Mouse (Mus musculus) liver, embryonic 13.5 days (tissue): ENCODE measurements around the gene Max. TPM values are rescaled to one million over a fixed set of nuclear protein-coding genes. Genes with fewer than 3 reads are reported as not detected.

ENCODE experiments used
- ATAC-seq: fragments of 200-750 bp; cut with Nextera tagmentation; 2 replicates; pipeline ENCODE4 v1.8.0; 2017; ENCODE audit warnings: low read depth, mild to moderate bottlenecking, moderate number of reproducible peaks, moderate library complexity
- DNase-seq: peaks from one replicate; pipeline ENCODE4 v3.0.0; 2022
- H3K27ac ChIP-seq: fragments of 300-500 bp; sonication (generic); 2 replicates; pipeline ENCODE4 v1.5.1; 2015; ENCODE audit warnings: moderate library complexity, mild to moderate bottlenecking, inconsistent platforms
- H3K27me3 ChIP-seq: fragments of 300-500 bp; sonication (generic); 2 replicates; pipeline ENCODE4 v1.6.1; 2015; ENCODE audit warnings: mild to moderate bottlenecking, inconsistent platforms
- H3K36me3 ChIP-seq: fragments of 300-500 bp; sonication (generic); 2 replicates; pipeline ENCODE4 v1.6.1; 2015; ENCODE audit warnings: mild to moderate bottlenecking, inconsistent platforms
- H3K4me1 ChIP-seq: fragments of 300-500 bp; sonication (generic); replicated peaks from 2 replicates; pipeline ENCODE4 v1.6.1; 2015; ENCODE audit warnings: inconsistent platforms
- H3K4me2 ChIP-seq: fragments of 300-500 bp; sonication (generic); 2 replicates; pipeline ENCODE4 v1.6.1; 2015; ENCODE audit warnings: inconsistent platforms, mild to moderate bottlenecking, moderate library complexity
- H3K4me3 ChIP-seq: fragments of 300-500 bp; sonication (generic); replicated peaks from 2 replicates; pipeline ENCODE4 v1.5.1; 2015; ENCODE audit warnings: mild to moderate bottlenecking, inconsistent platforms
- H3K9ac ChIP-seq: fragments of 300-500 bp; sonication (generic); 2 replicates; pipeline ENCODE4 v1.6.1; 2015; ENCODE audit warnings: mild to moderate bottlenecking, inconsistent platforms
- H3K9me3 ChIP-seq: fragments of 300-500 bp; sonication (generic); replicated peaks from 2 replicates; pipeline ENCODE4 v1.6.1; 2016; ENCODE audit warnings: inconsistent platforms
- WGBS: fragments of 180-500 bp; shearing (Covaris S2); methylation state at CpG from one replicate; pipeline ENCODE4 v1.1.7; 2015; ENCODE audit not compliant: insufficient replicate concordance; 5-methylcytosine and 5-hydroxymethylcytosine counted together
- polyA plus RNA-seq: library from polyadenylated mRNA; unstranded; fragments of >200 nt; fragmentation: Nextera tagmentation; extraction: Ambion mirVana; gene quantifications from 2 replicates; pipeline ENCODE4 v1.2.1, GENCODE M21; 2015

The Max gene
- 9.1 and 10.3 TPM in 2 replicates for polyA plus RNA-seq

DNA sequence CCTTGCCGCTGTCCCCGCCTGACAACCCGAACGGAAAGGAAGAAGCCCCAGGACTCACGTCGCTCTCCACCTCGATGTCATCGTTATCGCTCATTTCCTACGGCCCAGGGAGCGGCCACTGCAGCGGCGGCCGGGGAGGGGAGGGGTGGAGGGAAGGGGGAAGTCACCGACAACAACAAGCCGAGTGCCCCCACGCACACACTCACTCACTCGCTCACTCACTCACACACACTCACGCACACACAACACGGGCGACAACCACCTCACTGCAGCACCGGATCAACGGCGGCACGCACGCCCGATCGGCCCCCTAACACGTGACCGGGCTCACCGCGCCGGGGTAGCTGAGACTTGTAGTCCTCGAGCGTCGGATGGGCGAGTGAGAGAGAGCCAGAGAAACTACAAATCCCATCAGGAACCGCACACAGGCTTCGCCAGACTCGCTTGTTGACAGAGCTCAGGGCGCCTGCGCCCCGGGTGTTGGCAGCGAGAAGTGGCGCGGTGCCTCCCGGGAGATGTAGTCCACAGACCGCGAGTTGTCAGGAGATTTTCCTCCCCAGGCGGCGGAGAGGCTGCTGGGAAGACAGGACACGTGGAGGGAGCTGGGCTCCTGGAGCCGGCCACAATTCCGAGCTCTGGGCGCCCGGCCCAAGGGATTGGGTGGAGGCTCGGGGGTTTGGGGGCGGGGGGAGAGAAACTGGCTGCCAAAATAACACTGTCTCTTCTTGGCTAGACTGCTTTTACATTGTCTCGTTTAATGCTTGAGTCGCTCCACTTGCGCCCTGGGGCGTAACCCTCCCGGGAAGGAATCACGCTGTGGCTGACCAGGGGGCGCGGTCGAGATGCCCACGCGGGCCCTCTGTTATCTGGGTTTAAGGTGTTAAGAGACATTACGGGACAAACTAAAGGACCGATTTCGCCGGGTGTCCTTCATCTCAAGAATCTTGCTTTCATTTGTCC, at the start of gene Max:
Gene Max (minus strand): TSS at position 270 of the 960 bp plus-strand sequence.
- Histone ChIP-seq H3K27me3 (no peaks in the 10 kb centered on the region), H3K4me2 (peak within 1 kb of the TSS; percentile 90), H3K36me3 (peaks cover 26% of the 10 kb centered on the region), H3K9me3 (no peaks in the 10 kb centered on the region), H3K9ac (peak within 1 kb of the TSS; percentile 98), H3K27ac (peak within 1 kb of the TSS; percentile 85), H3K4me3 (peak within 1 kb of the TSS; percentile 99), H3K4me1 (peaks cover 46% of the 10 kb centered on the region)
- DNase-seq (peak; percentile 98), ATAC-seq (peak; percentile 98)
- under 1% methylated on average over 70 of the region's 73 CpGs for WGBS

DNA sequence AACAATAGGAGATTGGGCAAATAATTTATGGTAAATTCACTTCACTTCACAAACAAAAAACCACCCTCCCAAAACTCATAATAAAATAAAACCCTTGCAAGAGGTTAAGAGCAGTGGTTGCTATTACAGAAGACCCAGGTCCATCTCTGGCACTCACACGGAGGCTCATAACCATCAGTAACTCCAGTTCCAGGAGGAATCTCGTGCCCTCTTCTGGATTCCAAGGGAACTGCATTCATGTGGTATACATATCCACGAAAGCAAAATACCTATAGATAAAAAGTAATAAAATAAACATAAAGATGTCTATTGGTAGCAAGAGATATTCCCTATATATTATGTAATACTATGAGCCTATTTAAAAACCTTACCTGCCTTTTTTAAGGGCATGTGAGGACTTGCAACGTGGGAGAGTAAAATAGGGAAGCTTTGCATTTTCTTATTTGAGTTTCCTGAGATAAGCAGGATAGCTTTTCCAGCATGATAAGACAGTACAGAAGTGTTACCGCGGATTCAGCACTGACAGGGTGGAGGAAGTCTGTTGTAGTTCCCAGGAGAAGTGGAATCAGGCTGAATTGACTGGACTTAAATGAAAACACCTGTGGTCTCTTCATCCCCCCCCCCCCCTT, 49.2 kb upstream of the Max start:
- Histone ChIP-seq H3K9me3 (no peaks in the 10 kb centered on the region), H3K27ac (no peak overlapping the region), H3K9ac (no peak overlapping the region), H3K4me1 (peaks cover 26% of the 10 kb centered on the region), H3K4me2 (no peak overlapping the region), H3K36me3 (no peaks in the 10 kb centered on the region), H3K4me3 (no peak overlapping the region), H3K27me3 (no peaks in the 10 kb centered on the region)
- WGBS: 17% methylated on average over 6 of the region's 6 CpGs
- DNase-seq (no peak), ATAC-seq (no peak)

DNA sequence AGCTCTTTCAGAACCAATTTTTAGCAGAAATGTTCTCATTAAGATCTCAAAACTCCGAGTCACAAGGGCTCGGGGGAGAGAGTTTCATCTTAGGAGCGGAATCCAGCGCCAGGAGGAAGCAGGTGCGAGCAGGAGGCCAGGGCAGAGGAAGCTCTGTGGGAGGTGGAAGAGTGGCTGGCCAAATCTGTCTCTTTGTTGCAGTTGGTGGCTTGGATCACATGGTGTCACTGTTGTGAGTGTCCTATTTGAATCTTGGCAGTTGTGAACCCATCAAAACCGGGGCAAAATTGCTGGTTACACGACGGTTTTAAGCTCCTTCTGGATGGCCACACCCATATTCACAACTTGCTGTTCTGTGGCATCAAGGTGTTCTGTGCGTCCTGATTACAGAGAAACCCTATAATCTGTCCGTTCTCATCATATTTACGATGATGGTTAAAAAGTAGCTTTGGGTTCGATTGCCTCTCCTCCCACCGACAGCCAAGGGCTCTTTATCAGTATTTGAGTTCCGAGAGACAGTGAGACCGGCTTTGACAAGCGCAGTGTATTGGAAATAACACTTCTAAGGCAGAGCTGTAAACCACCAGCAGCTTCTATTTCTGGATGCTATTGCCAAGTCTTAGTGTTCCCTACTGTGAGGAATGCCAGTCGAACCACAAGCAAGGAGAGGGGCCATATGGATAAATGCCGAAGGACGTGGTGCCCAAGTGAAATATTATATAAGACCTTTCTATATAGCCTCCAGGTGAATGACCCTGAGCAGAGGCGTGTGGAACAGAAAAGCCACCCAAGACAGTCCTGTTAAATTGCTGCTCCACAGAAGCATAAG, 47.4 kb upstream of the Max start:
- WGBS: 32% methylated on average over 20 of the region's 20 CpGs
- 0 out of 2 replicates have a peak, but pooled peaks have one; percentile 41 for ATAC-seq
- Histone ChIP-seq H3K4me3 (no peak overlapping the region), H3K9me3 (no peaks in the 10 kb centered on the region), H3K36me3 (no peaks in the 10 kb centered on the region), H3K4me2 (peak overlapping the region; percentile 36), H3K27ac (no peak overlapping the region), H3K9ac (no peak overlapping the region), H3K27me3 (no peaks in the 10 kb centered on the region), H3K4me1 (peaks cover 24% of the 10 kb centered on the region)
- no peak for DNase-seq

DNA sequence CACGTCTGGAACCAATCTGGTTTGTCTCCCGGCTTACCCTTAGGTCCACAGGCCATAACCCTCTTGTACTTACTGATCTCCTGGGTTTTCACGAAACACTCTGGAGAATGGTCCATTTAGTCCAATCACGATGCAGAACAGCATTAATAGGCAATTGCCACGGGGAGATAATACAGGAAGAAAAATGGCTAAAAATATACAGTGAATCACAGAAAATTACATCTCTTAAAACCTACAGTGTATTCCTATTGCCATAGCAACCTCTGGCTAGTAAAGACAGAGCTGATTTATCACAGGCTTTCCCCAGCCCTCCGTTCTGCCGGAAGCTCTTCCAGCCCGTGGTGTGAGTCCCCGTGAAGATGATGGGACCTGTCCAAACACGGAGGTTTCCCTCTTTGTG, 42.9 kb upstream of the Max start:
- no peaks in the 10 kb centered on the region for H3K27me3 ChIP-seq
- H3K9ac ChIP-seq: no peak overlapping the region
- 61% methylated on average over 10 of the region's 10 CpGs for whole genome bisulfite sequencing
- H3K36me3 ChIP-seq: no peaks in the 10 kb centered on the region
- H3K4me1 ChIP-seq: peaks cover 42% of the 10 kb centered on the region
- H3K27ac ChIP-seq: no peak overlapping the region
- no peak for ATAC-seq
- no peaks in the 10 kb centered on the region for H3K9me3 ChIP-seq
- H3K4me2 ChIP-seq: no peak overlapping the region
- DNase-seq: no peak
- H3K4me3 ChIP-seq: no peak overlapping the region

DNA sequence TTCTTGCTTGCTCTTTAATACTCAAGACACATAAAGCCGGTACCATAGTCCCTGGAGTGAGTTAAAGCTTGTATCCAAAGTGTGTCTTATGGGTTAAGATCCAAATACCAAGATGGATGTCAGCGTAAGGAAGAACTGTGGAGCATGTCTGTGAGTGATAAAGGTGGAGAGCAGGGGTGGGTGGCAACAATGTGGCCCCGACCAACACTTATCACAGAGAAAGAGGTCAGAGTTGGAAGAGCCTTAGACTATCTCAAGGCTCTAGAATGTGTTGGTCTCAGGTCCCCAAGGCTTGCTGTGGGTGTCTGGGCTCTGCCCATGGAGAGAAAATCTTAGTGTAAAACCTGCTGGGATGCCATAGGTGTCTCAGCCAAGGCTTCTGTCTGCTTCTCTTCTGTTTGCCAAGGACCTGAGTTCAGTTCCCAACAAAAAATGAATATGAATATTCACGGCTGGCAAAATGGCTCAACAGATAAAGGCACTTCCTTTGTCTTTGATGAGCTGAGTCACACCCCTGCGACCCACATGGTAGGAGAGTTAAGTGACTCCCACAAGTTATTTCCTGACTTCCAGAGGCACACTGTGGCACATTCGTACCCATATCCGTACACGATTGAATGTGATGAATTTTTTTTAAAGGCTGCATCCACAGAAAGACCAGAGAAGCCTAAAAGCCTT, 40.7 kb upstream of the Max start:
- Histone ChIP-seq H3K9me3 (no peaks in the 10 kb centered on the region), H3K27ac (peak overlapping the region; percentile 72), H3K27me3 (no peaks in the 10 kb centered on the region), H3K4me1 (peaks cover 31% of the 10 kb centered on the region), H3K4me3 (no peak overlapping the region), H3K9ac (peak overlapping the region; percentile 30; the same call in 1 of the 2 replicates), H3K36me3 (no peaks in the 10 kb centered on the region), H3K4me2 (peak overlapping the region; percentile 25)
- WGBS: 25% methylated on average over 8 of the region's 8 CpGs
- peak; percentile 95 for ATAC-seq
- peak; percentile 35 for DNase-seq

DNA sequence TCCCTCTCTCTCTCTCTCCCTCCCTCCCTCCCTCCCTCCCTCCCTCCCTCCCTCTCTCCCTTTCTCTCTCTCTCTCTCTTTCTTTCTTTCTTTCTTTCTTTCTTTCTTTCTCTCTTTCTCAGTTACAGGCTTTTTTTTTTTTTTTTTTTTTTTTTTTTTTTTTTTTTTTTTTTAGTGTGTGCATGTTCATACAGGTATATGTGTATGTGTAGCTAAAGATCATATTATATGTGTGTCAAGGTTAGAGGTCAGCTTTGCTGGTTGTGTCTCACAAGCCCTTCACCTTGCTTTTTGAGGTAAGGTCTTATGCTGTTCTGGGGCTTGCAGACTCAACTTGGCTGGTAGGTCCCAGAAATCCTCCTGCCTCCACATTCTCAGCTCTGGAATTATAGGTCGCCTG, 39.3 kb upstream of the Max start:
- no peaks in the 10 kb centered on the region for H3K27me3 ChIP-seq
- H3K27ac ChIP-seq: no peak overlapping the region
- no peaks in the 10 kb centered on the region for H3K9me3 ChIP-seq
- H3K9ac ChIP-seq: no peak overlapping the region
- ATAC-seq: no peak
- no peak overlapping the region for H3K4me2 ChIP-seq
- DNase-seq: no peak
- H3K4me3 ChIP-seq: no peak overlapping the region
- WGBS: 61% methylated on average over 1 of the region's 1 CpGs
- peaks cover 31% of the 10 kb centered on the region for H3K4me1 ChIP-seq
- no peaks in the 10 kb centered on the region for H3K36me3 ChIP-seq

DNA sequence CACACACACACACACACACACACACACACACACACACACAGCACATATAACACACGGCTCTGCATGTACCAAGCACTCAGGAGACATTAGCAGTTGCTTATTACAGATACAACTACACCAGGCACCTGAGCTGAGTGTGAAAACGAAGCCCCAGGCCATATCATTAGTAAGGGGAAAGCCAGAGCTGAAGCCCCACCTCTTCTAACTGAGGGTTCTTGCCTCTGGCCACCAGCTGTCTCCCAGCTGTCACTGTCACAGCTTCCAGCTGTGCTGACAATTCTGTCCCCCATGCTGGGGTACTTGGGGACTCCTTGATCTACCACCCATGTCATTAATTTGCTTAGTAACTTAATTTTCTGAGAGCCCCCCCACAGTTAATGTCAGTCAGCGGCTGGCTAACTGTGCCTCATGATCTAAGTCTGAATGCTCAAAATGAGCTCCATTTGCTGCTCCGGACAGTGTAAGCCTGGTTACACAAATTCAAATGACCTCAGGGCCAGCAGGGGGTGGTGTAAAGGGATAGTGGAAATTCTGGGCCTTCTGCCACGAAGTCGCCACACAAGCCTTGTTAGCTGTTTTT, 38.8 kb upstream of the Max start:
- no peaks in the 10 kb centered on the region for H3K9me3 ChIP-seq
- WGBS: 33% methylated on average over 6 of the region's 6 CpGs
- no peak overlapping the region for H3K27ac ChIP-seq
- no peak overlapping the region for H3K9ac ChIP-seq
- H3K27me3 ChIP-seq: no peaks in the 10 kb centered on the region
- H3K4me3 ChIP-seq: no peak overlapping the region
- no peaks in the 10 kb centered on the region for H3K36me3 ChIP-seq
- ATAC-seq (no peak), DNase-seq (no peak)
- peaks cover 31% of the 10 kb centered on the region for H3K4me1 ChIP-seq
- no peak overlapping the region for H3K4me2 ChIP-seq

DNA sequence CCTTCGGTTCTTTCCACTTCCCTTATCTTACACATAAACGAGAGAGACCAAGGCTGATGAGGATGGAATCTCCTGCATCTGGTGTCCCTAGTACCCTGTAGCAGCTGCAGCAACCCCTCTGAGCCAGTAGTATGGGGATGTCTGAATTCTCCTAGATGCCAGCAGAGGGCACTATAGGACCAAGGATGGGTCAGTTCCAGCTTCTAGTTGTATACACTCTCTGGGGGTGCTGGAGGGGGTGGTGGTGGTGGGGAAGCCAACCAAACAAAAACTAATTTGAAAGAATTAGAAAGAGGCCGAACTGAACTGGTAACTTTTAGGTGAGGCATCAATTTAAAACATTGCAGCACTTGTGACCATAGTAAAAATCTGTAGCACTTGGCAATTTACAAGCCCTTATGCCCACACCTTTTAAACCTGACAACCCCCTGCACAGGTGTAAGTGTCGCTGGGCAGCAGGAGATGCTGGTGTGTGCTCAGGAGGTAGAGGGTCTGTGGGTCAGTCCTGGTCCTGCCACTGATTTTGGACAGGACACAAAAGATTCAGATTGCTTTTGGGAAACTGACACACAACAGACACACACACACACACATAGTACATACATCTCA, 38.2 kb upstream of the Max start:
- ATAC-seq: no peak
- Histone ChIP-seq H3K4me2 (no peak overlapping the region), H3K9me3 (no peaks in the 10 kb centered on the region), H3K4me3 (no peak overlapping the region), H3K36me3 (no peaks in the 10 kb centered on the region), H3K4me1 (peaks cover 31% of the 10 kb centered on the region), H3K9ac (no peak overlapping the region), H3K27ac (no peak overlapping the region), H3K27me3 (no peaks in the 10 kb centered on the region)
- peak; percentile 29 for DNase-seq
- 9% methylated on average over 4 of the region's 4 CpGs for WGBS

DNA sequence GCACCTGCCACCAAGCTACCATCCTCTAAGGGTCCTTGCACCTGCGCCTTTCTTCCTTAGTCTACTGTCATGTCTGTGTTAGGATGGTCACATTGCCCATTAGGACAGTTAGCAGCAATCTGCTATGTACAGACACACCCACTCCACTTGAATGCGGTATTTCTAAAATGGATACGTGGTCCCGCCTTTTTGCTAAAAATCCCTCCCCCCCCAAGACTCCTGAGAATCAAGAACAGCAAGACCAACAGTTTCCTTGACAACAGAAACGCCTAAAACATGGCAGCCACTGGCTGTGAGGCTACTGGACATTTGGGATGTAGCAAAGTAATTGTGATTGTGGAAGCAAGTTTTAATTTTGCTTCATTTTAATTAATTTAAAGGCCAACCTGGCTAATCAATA, 32.8 kb upstream of the Max start:
- no peak overlapping the region for H3K27ac ChIP-seq
- no peaks in the 10 kb centered on the region for H3K9me3 ChIP-seq
- DNase-seq (no peak), ATAC-seq (no peak)
- H3K27me3 ChIP-seq: no peaks in the 10 kb centered on the region
- WGBS: 72% methylated on average over 5 of the region's 5 CpGs
- no peak overlapping the region for H3K4me3 ChIP-seq
- no peaks in the 10 kb centered on the region for H3K36me3 ChIP-seq
- no peaks in the 10 kb centered on the region for H3K4me1 ChIP-seq
- H3K4me2 ChIP-seq: no peak overlapping the region
- no peak overlapping the region for H3K9ac ChIP-seq

DNA sequence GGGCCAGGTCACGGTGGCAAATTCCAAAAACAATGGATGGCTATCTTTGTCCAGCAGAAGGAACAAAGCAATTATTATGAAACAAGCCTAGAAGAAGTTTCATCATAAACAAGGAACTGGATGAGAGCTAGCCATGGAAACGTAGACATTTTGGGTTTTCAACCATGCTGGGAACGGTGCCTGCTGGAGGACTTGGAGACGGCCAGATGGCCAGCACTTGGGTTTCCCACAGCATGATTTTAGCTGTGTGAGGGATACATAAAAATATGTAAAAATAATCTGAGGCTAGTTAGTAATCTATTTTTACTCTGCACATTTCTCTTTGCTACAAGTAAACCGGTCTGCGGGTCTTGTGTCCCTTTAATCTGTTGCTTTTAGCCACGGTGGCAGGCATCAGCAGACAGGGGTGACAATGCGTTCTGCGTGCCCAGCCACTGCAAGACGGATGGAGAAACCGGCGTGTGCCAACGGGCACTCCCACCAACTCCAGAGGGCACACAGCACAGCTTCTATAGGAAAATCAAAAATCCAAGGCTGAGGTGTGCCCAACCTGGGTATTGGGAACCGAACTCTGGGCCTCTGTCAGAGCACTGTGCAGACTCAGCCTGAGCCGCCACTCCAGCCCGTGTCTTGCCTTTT, 31.0 kb upstream of the Max start:
- DNase-seq: no peak
- WGBS: 83% methylated on average over 16 of the region's 16 CpGs
- Histone ChIP-seq H3K9me3 (no peaks in the 10 kb centered on the region), H3K27ac (no peak overlapping the region), H3K27me3 (no peaks in the 10 kb centered on the region), H3K4me2 (no peak overlapping the region), H3K36me3 (no peaks in the 10 kb centered on the region), H3K4me3 (no peak overlapping the region), H3K4me1 (no peaks in the 10 kb centered on the region), H3K9ac (no peak overlapping the region)
- no peak for ATAC-seq
